Mouse (Mus musculus) megakaryocyte, embryonic 14.5 days (primary cell): ENCODE results near the gene Fam83d.

Source experiments
- FLI1 ChIP-seq: IDR thresholded peaks from 2 replicates; pipeline ENCODE4 v1.6.1; 2012; ENCODE audit warnings: low read length, inconsistent platforms, mixed read lengths
- GATA1 ChIP-seq: IDR thresholded peaks from 3 replicates; pipeline ENCODE4 v1.6.1; 2012; ENCODE audit warnings: mixed read lengths, low read length, inconsistent platforms, borderline replicate concordance

- TF ChIP-seq GATA1: no peak
- TF ChIP-seq FLI1: no peak
These were observed 26.8 kb upstream of the Fam83d start for GRCm38 (mm10) chr2:158741011-158741501.
